Mouse (Mus musculus) heart, embryonic 11.5 days (tissue): Measurements from ENCODE around the gene Cacul1. TPM values are rescaled to one million over a fixed set of nuclear protein-coding genes. Genes with fewer than 3 reads are reported as not detected.

Experiments
- ATAC-seq: fragments of 200-750 bp; cut with Nextera tagmentation; replicated peaks from 2 replicates; pipeline ENCODE4 v1.8.0; 2017; ENCODE audit warnings: moderate library complexity; ENCODE audit not compliant: insufficient number of reproducible peaks, low FRiP score, low TSS enrichment
- H3K27ac ChIP-seq: fragments of 300-500 bp; sonication (generic); 2 replicates; pipeline ENCODE4 v1.5.1; 2014; ENCODE audit warnings: mild to moderate bottlenecking, low read depth, low read length
- H3K27me3 ChIP-seq: fragments of 300-500 bp; sonication (generic); 2 replicates; pipeline ENCODE4 v1.6.1; 2014; ENCODE audit warnings: mild to moderate bottlenecking, low read length, mixed read lengths; ENCODE audit not compliant: control insufficient read depth, insufficient read depth
- H3K36me3 ChIP-seq: fragments of 300-500 bp; sonication (generic); 2 replicates; pipeline ENCODE4 v1.6.1; 2014; ENCODE audit warnings: mild to moderate bottlenecking, low read length, moderate library complexity, mixed read lengths; ENCODE audit not compliant: control insufficient read depth, insufficient read depth
- H3K4me1 ChIP-seq: fragments of 300-500 bp; sonication (generic); 2 replicates; pipeline ENCODE4 v1.6.1; 2014; ENCODE audit warnings: low read length; ENCODE audit not compliant: control insufficient read depth, insufficient read depth
- H3K4me2 ChIP-seq: fragments of 300-500 bp; sonication (generic); 2 replicates; pipeline ENCODE4 v1.6.1; 2014; ENCODE audit warnings: mild to moderate bottlenecking, moderate library complexity
- H3K4me3 ChIP-seq: fragments of 300-500 bp; sonication (generic); 2 replicates; pipeline ENCODE4 v1.5.1; 2014; ENCODE audit warnings: low read depth, low read length
- H3K9ac ChIP-seq: fragments of 300-500 bp; sonication (generic); 2 replicates; pipeline ENCODE4 v1.6.1; 2014; ENCODE audit warnings: mild to moderate bottlenecking, low read depth, low read length, moderate library complexity
- H3K9me3 ChIP-seq: fragments of 300-500 bp; sonication (generic); replicated peaks from 2 replicates; pipeline ENCODE4 v1.6.1; 2016; ENCODE audit warnings: low read length; ENCODE audit not compliant: control insufficient read depth
- WGBS: fragments of 180-500 bp; shearing (Covaris S2); extraction: QIAGEN DNeasy Blood & Tissue Kit; methylation state at CpG from one replicate; pipeline ENCODE4 v1.1.7; 2014; ENCODE audit not compliant: insufficient replicate concordance; 5-methylcytosine and 5-hydroxymethylcytosine counted together
- polyA plus RNA-seq: library from polyadenylated mRNA; unstranded; fragments of >200 nt; fragmentation: Nextera tagmentation; extraction: Ambion mirVana; gene quantifications from 2 replicates; pipeline ENCODE4 v1.2.1, GENCODE M21; 2014

The Cacul1 gene
- polyA plus RNA-seq, 1 experiment from 2014 or later = 22.5 TPM

GRCm38 (mm10) chr19:60524678-60525077 is 56.1 kb downstream of the Cacul1 start:
- H3K36me3 ChIP-seq = no peaks in the 10 kb centered on the region; the same call in 1 of the 2 replicates
- H3K4me2 ChIP-seq = no peak overlapping the region
- H3K9me3 ChIP-seq = no peaks in the 10 kb centered on the region
- H3K9ac ChIP-seq = no peak overlapping the region
- no peaks in the 10 kb centered on the region for H3K4me1 ChIP-seq
- ATAC-seq = no peak
- no peak overlapping the region for H3K4me3 ChIP-seq
- H3K27ac ChIP-seq = no peak overlapping the region
- 92% methylated on average over 3 of the region's 3 CpGs for WGBS
- no peaks in the 10 kb centered on the region for H3K27me3 ChIP-seq

GRCm38 (mm10) chr19:60520131-60520530 is 60.7 kb downstream of the Cacul1 start:
- 86% methylated on average over 3 of the region's 3 CpGs for whole genome bisulfite sequencing
- Histone ChIP-seq H3K9me3 (no peaks in the 10 kb centered on the region), H3K4me3 (no peak overlapping the region), H3K36me3 (no peaks in the 10 kb centered on the region), H3K4me2 (no peak overlapping the region), H3K4me1 (no peaks in the 10 kb centered on the region), H3K27ac (no peak overlapping the region), H3K9ac (no peak overlapping the region), H3K27me3 (no peaks in the 10 kb centered on the region)
- no peak for ATAC-seq

DNA sequence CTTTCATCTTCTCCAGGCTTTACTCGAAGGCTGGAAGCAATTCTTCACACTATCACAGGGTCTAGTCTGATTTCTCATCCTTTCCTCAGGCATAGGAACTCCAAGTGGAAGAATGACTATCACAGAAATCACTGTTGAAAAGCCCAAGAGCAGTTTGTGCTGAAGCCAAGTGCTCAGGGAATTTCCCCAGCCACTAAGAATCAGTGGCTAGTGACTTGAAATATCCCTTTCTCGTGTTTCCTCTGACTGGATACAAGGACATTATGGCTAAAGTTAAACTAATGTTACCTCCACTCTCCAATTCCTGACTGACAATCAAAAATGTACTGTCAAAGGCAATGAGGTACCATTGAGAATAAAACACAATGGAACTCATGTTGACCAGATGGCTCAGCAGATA is 65.8 kb downstream of the Cacul1 start:
- H3K27me3 ChIP-seq = no peaks in the 10 kb centered on the region
- no peaks in the 10 kb centered on the region for H3K36me3 ChIP-seq
- no peak overlapping the region for H3K9ac ChIP-seq
- H3K9me3 ChIP-seq = no peaks in the 10 kb centered on the region
- H3K4me1 ChIP-seq = no peaks in the 10 kb centered on the region
- H3K27ac ChIP-seq = no peak overlapping the region
- ATAC-seq = no peak
- no peak overlapping the region for H3K4me2 ChIP-seq
- no peak overlapping the region for H3K4me3 ChIP-seq
- WGBS = 62% methylated on average over 2 of the region's 2 CpGs

- no peak overlapping the region for H3K27ac ChIP-seq
- no peaks in the 10 kb centered on the region for H3K4me1 ChIP-seq
- WGBS = 53% methylated on average over 3 of the region's 3 CpGs
- no peak for ATAC-seq
- no peak overlapping the region for H3K4me2 ChIP-seq
- no peaks in the 10 kb centered on the region for H3K36me3 ChIP-seq
- H3K27me3 ChIP-seq = no peaks in the 10 kb centered on the region
- no peak overlapping the region for H3K4me3 ChIP-seq
- no peaks in the 10 kb centered on the region for H3K9me3 ChIP-seq
- no peak overlapping the region for H3K9ac ChIP-seq
Measured at GRCm38 (mm10) chr19:60513431-60513830, 67.4 kb downstream of the Cacul1 start.

DNA sequence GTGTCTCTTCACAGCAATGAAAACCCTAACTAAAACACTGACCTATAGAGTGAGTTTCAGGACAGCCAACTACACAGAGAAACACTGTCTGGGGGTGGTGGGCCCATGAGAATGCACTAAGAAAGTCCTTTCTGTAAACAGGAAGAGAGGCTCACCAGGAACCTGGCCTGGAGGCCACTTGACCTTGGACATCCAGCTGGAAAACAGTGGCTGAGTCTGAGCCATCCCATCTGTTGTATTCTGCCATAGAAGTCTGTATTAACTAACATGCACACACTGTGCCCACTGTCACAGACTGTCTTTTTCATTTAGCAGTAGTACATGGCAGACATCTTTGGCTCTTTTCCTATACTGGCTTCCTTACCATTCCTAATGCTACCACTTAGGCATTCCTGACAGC is 80.6 kb downstream of the Cacul1 start:
- H3K4me1 ChIP-seq = no peaks in the 10 kb centered on the region
- ATAC-seq = no peak
- no peaks in the 10 kb centered on the region for H3K27me3 ChIP-seq

GRCm38 (mm10) chr19:60497171-60497570 is 83.7 kb downstream of the Cacul1 start:
- H3K27me3 ChIP-seq = no peaks in the 10 kb centered on the region
- ATAC-seq = no peak
- no peak overlapping the region for H3K4me2 ChIP-seq
- no peak overlapping the region for H3K27ac ChIP-seq
- no peak overlapping the region for H3K9ac ChIP-seq
- no peak overlapping the region for H3K4me3 ChIP-seq
- no peaks in the 10 kb centered on the region for H3K36me3 ChIP-seq
- no peaks in the 10 kb centered on the region for H3K4me1 ChIP-seq
- H3K9me3 ChIP-seq = no peaks in the 10 kb centered on the region
- 60% methylated on average over 4 of the region's 4 CpGs for WGBS

More for the DNA sequence above, 80.6 kb downstream of the Cacul1 start:
- H3K27ac ChIP-seq = no peak overlapping the region
- H3K4me3 ChIP-seq = no peak overlapping the region
- no peaks in the 10 kb centered on the region for H3K36me3 ChIP-seq
- no peak overlapping the region for H3K4me2 ChIP-seq
- H3K9ac ChIP-seq = no peak overlapping the region
- H3K9me3 ChIP-seq = no peaks in the 10 kb centered on the region

DNA sequence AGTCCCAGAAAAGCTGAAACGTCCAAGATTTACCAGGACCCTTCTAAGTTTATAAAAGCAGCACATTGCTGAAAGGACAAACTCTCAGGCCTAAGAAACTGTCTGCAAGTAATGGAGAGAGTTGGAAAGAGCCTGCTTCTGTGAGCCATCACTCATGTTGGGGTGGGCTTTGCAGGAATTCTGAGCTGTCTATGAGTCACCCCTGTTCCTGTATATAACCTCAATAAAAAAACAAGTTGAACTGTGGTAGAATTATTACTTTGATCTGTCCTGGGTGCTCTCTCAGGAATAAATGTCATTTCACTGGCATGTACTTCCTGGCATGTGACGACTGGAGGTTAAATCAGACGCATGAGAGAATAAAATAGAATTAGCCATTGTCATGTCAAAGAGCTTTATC is 85.1 kb downstream of the Cacul1 start:
- no peaks in the 10 kb centered on the region for H3K4me1 ChIP-seq
- no peak overlapping the region for H3K9ac ChIP-seq
- no peaks in the 10 kb centered on the region for H3K9me3 ChIP-seq
- no peaks in the 10 kb centered on the region for H3K36me3 ChIP-seq
- ATAC-seq = no peak
- H3K27ac ChIP-seq = no peak overlapping the region
- no peak overlapping the region for H3K4me2 ChIP-seq
- 58% methylated on average over 3 of the region's 3 CpGs for WGBS
- no peaks in the 10 kb centered on the region for H3K27me3 ChIP-seq
- H3K4me3 ChIP-seq = no peak overlapping the region

- no peak for ATAC-seq
- Histone ChIP-seq H3K9me3 (no peaks in the 10 kb centered on the region), H3K4me3 (no peak overlapping the region), H3K4me2 (no peak overlapping the region), H3K36me3 (no peaks in the 10 kb centered on the region), H3K27me3 (no peaks in the 10 kb centered on the region), H3K4me1 (no peaks in the 10 kb centered on the region), H3K9ac (no peak overlapping the region), H3K27ac (no peak overlapping the region)
- WGBS = 77% methylated on average over 1 of the region's 1 CpGs
Measured at GRCm38 (mm10) chr19:60489566-60489965, 91.3 kb downstream of the Cacul1 start.

DNA sequence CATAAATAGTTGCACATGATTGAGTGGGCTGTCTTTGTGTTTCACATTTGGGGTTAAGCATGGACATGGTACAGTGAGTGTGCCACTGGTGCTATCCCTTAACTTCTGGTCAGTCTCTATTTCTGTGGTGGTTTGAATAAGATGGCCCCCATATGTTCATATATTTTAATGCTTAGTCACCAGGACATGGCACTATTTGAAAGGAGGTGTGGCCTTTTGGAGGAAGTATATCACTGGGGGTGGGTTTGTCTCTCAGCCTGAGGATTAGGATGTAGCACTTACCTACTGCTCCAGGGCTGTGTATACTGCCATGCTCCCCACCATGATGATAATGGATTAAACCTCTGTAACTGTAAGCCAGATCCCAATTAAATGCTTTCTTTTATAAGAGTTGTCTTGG is 95.6 kb downstream of the Cacul1 start:
- Histone ChIP-seq H3K9ac (no peak overlapping the region), H3K27me3 (no peaks in the 10 kb centered on the region), H3K4me2 (no peak overlapping the region), H3K9me3 (no peaks in the 10 kb centered on the region), H3K36me3 (no peaks in the 10 kb centered on the region), H3K4me1 (no peaks in the 10 kb centered on the region), H3K4me3 (no peak overlapping the region), H3K27ac (no peak overlapping the region)
- ATAC-seq = no peak
